Mouse (Mus musculus): ENCODE measurements around the gene Psg22. TPM values are rescaled to one million over a fixed set of nuclear protein-coding genes. Genes with fewer than 3 reads are reported as not detected.

The Psg22 gene
- polyA plus RNA-seq (2014; fragmentation: Illumina TruSeq; extraction: RNeasy Lipid Tissue Mini Kit (QIAGEN cat#74804); ENCODE audit: low read depth, low replicate concordance) = 0.14 TPM

DNA sequence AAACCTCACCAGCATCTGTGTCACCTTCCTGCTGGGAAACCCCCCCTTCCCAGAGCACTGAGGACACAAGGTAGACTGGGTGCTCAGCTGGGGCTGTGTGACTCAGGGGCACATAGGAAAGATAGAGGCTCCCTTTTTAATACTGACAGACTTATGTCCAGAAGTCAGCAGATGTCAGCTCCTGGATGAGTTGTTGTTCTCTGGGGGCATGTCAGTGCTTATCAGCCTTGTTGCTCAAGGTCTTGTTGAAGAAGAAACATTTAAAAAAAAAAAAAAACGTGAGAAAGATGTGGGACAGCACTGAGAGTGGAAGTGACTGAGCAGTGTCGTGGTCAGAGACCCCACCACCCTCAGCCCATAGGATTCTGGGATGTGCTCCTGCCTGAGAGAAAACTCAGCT lies at the start of gene Psg22:
Psg22 (plus strand) TSS at position 301 of the 400 bp plus-strand sequence.

GRCm38 (mm10) chr7:18686085-18686484 lies 31.8 kb upstream of the Psg22 start, which contains the start of gene Psg20:
Gene Psg20 (minus strand): TSS chr7:18686185.

Other genes with a start within 250 kb of the Psg22 start
- not detected for gene Psg26, start 233.9 kb upstream of the Psg22 start, polyA plus RNA-seq (2014; fragmentation: Illumina TruSeq; extraction: RNeasy Lipid Tissue Mini Kit (QIAGEN cat#74804); ENCODE audit: low read depth, low replicate concordance)
- gene Psg25, start 185.8 kb upstream of the Psg22 start, polyA plus RNA-seq (2014; fragmentation: Illumina TruSeq; extraction: RNeasy Lipid Tissue Mini Kit (QIAGEN cat#74804); ENCODE audit: low read depth, low replicate concordance) = not detected
- gene Psg27, start 150.8 kb upstream of the Psg22 start, polyA plus RNA-seq (2014; fragmentation: Illumina TruSeq; extraction: RNeasy Lipid Tissue Mini Kit (QIAGEN cat#74804); ENCODE audit: low read depth, low replicate concordance) = not detected
- not detected for gene Psg23, start 101.6 kb upstream of the Psg22 start, polyA plus RNA-seq (2014; fragmentation: Illumina TruSeq; extraction: RNeasy Lipid Tissue Mini Kit (QIAGEN cat#74804); ENCODE audit: low read depth, low replicate concordance)
- not detected for gene Psg21, start 61.4 kb upstream of the Psg22 start, polyA plus RNA-seq (2014; fragmentation: Illumina TruSeq; extraction: RNeasy Lipid Tissue Mini Kit (QIAGEN cat#74804); ENCODE audit: low read depth, low replicate concordance)
- not detected for gene Psg20, start 31.9 kb upstream of the Psg22 start, polyA plus RNA-seq (2014; fragmentation: Illumina TruSeq; extraction: RNeasy Lipid Tissue Mini Kit (QIAGEN cat#74804); ENCODE audit: low read depth, low replicate concordance)
- 3.5 TPM for gene Psg19, start 80.4 kb downstream of the Psg22 start, polyA plus RNA-seq (2014; fragmentation: Illumina TruSeq; extraction: RNeasy Lipid Tissue Mini Kit (QIAGEN cat#74804); ENCODE audit: low read depth, low replicate concordance)
- 1.5 TPM for gene Psg17, start 103.5 kb downstream of the Psg22 start, polyA plus RNA-seq (2014; fragmentation: Illumina TruSeq; extraction: RNeasy Lipid Tissue Mini Kit (QIAGEN cat#74804); ENCODE audit: low read depth, low replicate concordance)
- gene Mill2, start 121.9 kb downstream of the Psg22 start, polyA plus RNA-seq (2014; fragmentation: Illumina TruSeq; extraction: RNeasy Lipid Tissue Mini Kit (QIAGEN cat#74804); ENCODE audit: low read depth, low replicate concordance) = 1.1 TPM
- gene Pglyrp1, start 153.2 kb downstream of the Psg22 start, polyA plus RNA-seq (2014; fragmentation: Illumina TruSeq; extraction: RNeasy Lipid Tissue Mini Kit (QIAGEN cat#74804); ENCODE audit: low read depth, low replicate concordance) = not detected
- 2.5 TPM for gene Ccdc61, start 192.3 kb downstream of the Psg22 start, polyA plus RNA-seq (2014; fragmentation: Illumina TruSeq; extraction: RNeasy Lipid Tissue Mini Kit (QIAGEN cat#74804); ENCODE audit: low read depth, low replicate concordance)
- gene Nova2, start 207.8 kb downstream of the Psg22 start, polyA plus RNA-seq (2014; fragmentation: Illumina TruSeq; extraction: RNeasy Lipid Tissue Mini Kit (QIAGEN cat#74804); ENCODE audit: low read depth, low replicate concordance) = 0.66 TPM

Measured in testis, adult 10 weeks (tissue).